Comparison of ENCODE assay signal across 8 mouse cellular contexts in the genomic region with DNA sequence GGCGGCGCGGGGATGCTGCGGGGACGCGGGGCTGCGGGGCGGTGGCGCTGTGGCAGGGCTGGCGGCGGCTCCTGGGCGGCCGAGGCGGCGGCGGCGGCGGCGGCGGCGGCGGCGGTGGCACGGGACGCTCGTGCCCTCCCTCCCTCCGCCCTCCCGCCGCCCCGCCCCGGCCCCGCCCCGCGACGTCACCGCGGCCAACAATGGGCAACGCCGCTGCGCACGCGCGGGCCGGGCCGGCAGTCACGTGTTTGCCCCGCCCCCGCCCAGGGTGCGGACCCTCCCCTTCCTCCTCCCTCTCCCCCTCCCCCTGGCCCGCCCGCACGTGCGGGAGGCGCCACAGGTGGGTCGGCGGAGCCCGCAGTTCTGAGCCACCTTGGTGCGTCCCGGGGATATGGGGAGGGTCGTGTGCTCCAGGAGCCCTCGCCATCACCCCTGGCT. TPM values are rescaled to one million over a fixed set of nuclear protein-coding genes. Genes with fewer than 3 reads are reported as not detected.
DNase-seq lines count a peak whose midpoint lies in the region; ATAC-seq and TF ChIP-seq lines count a peak whose summit lies in the region.

TSS of gene Mex3d (minus strand) at position 138 of the 438 bp plus-strand sequence.

- H3K79me2 ChIP-seq in heart, adult 2 months (replicated peaks; ENCODE audit: control insufficient read depth, insufficient read depth, low read length): peaks cover 4% of the 10 kb centered on the region

- H3K27ac ChIP-seq in embryonic facial prominence, embryonic 10.5 days (replicated peaks): peak within 1 kb of the TSS; percentile 97
- peak within 1 kb of the TSS; percentile 70 for H3K27ac ChIP-seq in heart, adult 2 months
- peak within 1 kb of the TSS; percentile 82 for H3K27ac ChIP-seq in limb, embryonic 15.5 days
- peak within 1 kb of the TSS; percentile 98 for H3K27ac ChIP-seq in midbrain, embryonic 16.5 days (ENCODE audit: low read length)

- peak; percentile 55 for TF ChIP-seq POLR2A in heart, adult 2 months (IDR thresholded peaks at IDR 0.05; ENCODE audit: insufficient read depth, low read depth, low read length)

- no peaks in the 10 kb centered on the region for H3K27me3 ChIP-seq in embryonic facial prominence, embryonic 10.5 days (replicated peaks; ENCODE audit: low read depth, poor library complexity, severe bottlenecking)
- no peaks in the 10 kb centered on the region for H3K27me3 ChIP-seq in heart, adult 2 months (ENCODE audit: control insufficient read depth, insufficient read depth, low read length)
- H3K27me3 ChIP-seq in limb, embryonic 15.5 days: no peaks in the 10 kb centered on the region
- H3K27me3 ChIP-seq in midbrain, embryonic 16.5 days (ENCODE audit: control insufficient read depth, insufficient read depth, low read depth, low read length): no peaks in the 10 kb centered on the region

- peak within 1 kb of the TSS; percentile 96 for H3K4me3 ChIP-seq in embryonic facial prominence, embryonic 10.5 days
- H3K4me3 ChIP-seq in heart, adult 2 months: peak within 1 kb of the TSS; percentile 57
- H3K4me3 ChIP-seq in limb, embryonic 15.5 days: peak within 1 kb of the TSS; percentile 86
- peak within 1 kb of the TSS; percentile 97 for H3K4me3 ChIP-seq in midbrain, embryonic 16.5 days (ENCODE audit: low read depth, low read length)

- no peaks in the 10 kb centered on the region for H3K9me3 ChIP-seq in embryonic facial prominence, embryonic 10.5 days
- H3K9me3 ChIP-seq in limb, embryonic 15.5 days: no peaks in the 10 kb centered on the region
- no peaks in the 10 kb centered on the region for H3K9me3 ChIP-seq in midbrain, embryonic 16.5 days (replicated peaks; ENCODE audit: control insufficient read depth, low read length, poor library complexity, severe bottlenecking)

- H3K4me1 ChIP-seq in embryonic facial prominence, embryonic 10.5 days: peaks cover 45% of the 10 kb centered on the region
- H3K4me1 ChIP-seq in heart, adult 2 months (ENCODE audit: control insufficient read depth, insufficient read depth, low read length): peaks cover 5% of the 10 kb centered on the region
- H3K4me1 ChIP-seq in limb, embryonic 15.5 days: peaks cover 44% of the 10 kb centered on the region
- peaks cover 31% of the 10 kb centered on the region for H3K4me1 ChIP-seq in midbrain, embryonic 16.5 days (ENCODE audit: control insufficient read depth, insufficient read depth, low read length)

- H3K4me2 ChIP-seq in limb, embryonic 15.5 days: peak within 1 kb of the TSS; percentile 93
- peak within 1 kb of the TSS; percentile 95 for H3K4me2 ChIP-seq in midbrain, embryonic 16.5 days (ENCODE audit: low read length)

- peak; percentile 82 for DNase-seq in cerebellum, adult 11-12 months
- DNase-seq in cerebellum, adult 9-10 months: no peak
- DNase-seq in embryonic facial prominence, embryonic 10.5 days (ENCODE audit: low spot score): peak; percentile 97
- DNase-seq in heart, adult 2 months: peak; percentile 91 to 92
- peak; percentile 76 to 83 for DNase-seq in kidney, adult 8-10 months
- peak; percentile 68 to 89 for DNase-seq in spleen, postnatal 10 days (ENCODE audit: low spot score in 2 of 2)

- TF ChIP-seq CTCF in heart, adult 2 months (IDR thresholded peaks at IDR 0.05): no peak

- intact Hi-C loops in heart, adult 2 months (cut with DNase I): no loop called here

- ATAC-seq in limb, embryonic 15.5 days (ENCODE audit: insufficient number of reproducible peaks, low FRiP score, low TSS enrichment, low read depth): peak; percentile 57; the same call in 1 of the 2 replicates
- 0 out of 2 replicates have a peak, but pooled peaks have one; percentile 14 for ATAC-seq in midbrain, embryonic 16.5 days

- peaks cover 64% of the 10 kb centered on the region for H3K36me3 ChIP-seq in embryonic facial prominence, embryonic 10.5 days (replicated peaks)
- H3K36me3 ChIP-seq in heart, adult 2 months (ENCODE audit: control insufficient read depth, insufficient read depth, low read length): no peaks in the 10 kb centered on the region
- H3K36me3 ChIP-seq in limb, embryonic 15.5 days: peaks cover 35% of the 10 kb centered on the region
- peaks cover 24% of the 10 kb centered on the region for H3K36me3 ChIP-seq in midbrain, embryonic 16.5 days (ENCODE audit: control insufficient read depth, insufficient read depth, low read length)

- no peak for TF ChIP-seq EP300 in heart, adult 2 months (IDR thresholded peaks at IDR 0.05; ENCODE audit: insufficient read depth, low read depth, low read length)

- WGBS in embryonic facial prominence, embryonic 10.5 days: 4% methylated on average over 39 of the region's 61 CpGs
- WGBS in heart, adult 2 months: 18% methylated on average over 54 of the region's 61 CpGs
- WGBS in limb, embryonic 15.5 days: 2% methylated on average over 20 of the region's 61 CpGs
- WGBS in midbrain, embryonic 16.5 days: 0% methylated on average over 19 of the region's 61 CpGs

- peak within 1 kb of the TSS; percentile 91 for H3K9ac ChIP-seq in heart, adult 2 months (ENCODE audit: low read depth, low read length)
- H3K9ac ChIP-seq in limb, embryonic 15.5 days: peak within 1 kb of the TSS; percentile 90
- H3K9ac ChIP-seq in midbrain, embryonic 16.5 days (ENCODE audit: low read depth, low read length): peak within 1 kb of the TSS; percentile 100

RNA-seq across cellular contexts. Expression of gene Mex3d, which starts in this region (rescaled TPM):
- 6.4 and 7.1 TPM in 2 replicates for polyA plus RNA-seq in embryonic facial prominence, embryonic 10.5 days (2016; fragmentation: Nextera tagmentation; extraction: Ambion mirVana)
- total RNA-seq in heart, adult 2 months (2021): 1 to 10 TPM; 7.3 to 7.5 TPM
- polyA plus RNA-seq in heart, adult 2 months (2012; rRNA removed): 5.8 and 7.9 TPM in 2 replicates
- polyA plus RNA-seq in limb, embryonic 15.5 days (2015; fragmentation: Nextera tagmentation; extraction: Ambion mirVana): 6.1 and 6.8 TPM in 2 replicates
- 13.6 and 15.0 TPM in 2 replicates for polyA plus RNA-seq in midbrain, embryonic 16.5 days (2015; fragmentation: Nextera tagmentation; extraction: Ambion mirVana)
